Mouse (Mus musculus): ENCODE measurements around the gene Usp51. TPM values are rescaled to one million over a fixed set of nuclear protein-coding genes. Genes with fewer than 3 reads are reported as not detected.
"Not testable (repeated sequence)": the region's sequence is repeated elsewhere in the genome, so short reads cannot be mapped to it uniquely, and the experiment has no call there.

The Usp51 gene
- polyA plus RNA-seq (2015; fragmentation: Nextera tagmentation; extraction: Ambion mirVana), result 2.4 and 3.3 TPM in 2 replicates

DNA sequence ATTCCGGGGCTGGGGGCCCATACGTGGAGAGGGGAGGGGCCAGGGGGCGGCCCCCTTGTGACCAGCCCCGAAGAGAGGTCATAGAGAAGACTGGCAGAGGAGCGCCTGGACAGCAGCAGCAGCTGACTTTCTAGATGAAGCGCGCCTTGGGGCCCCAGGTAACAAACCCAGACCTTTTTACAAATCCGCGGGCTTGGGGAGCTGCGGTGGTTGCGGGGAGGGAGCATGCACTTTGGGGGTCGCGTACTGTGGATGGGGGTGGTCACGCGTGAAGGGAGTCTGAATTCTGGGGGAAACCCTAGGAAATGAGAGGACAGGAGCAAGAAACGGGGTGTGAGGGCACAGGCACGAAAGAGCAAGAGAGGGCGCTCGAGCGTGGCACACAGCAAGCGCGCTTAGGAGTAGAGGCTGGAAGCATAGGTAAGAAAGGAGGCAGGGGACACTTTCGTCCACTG is at the start of gene Usp51:
Usp51 (plus strand) TSS at position 83 of the 455 bp plus-strand sequence.
- Histone ChIP-seq H3K4me3 (peak within 1 kb of the TSS; percentile 53), H3K9me3 (no peaks in the 10 kb centered on the region), H3K9ac (peak within 1 kb of the TSS; percentile 60), H3K4me1 (replicated peaks) (no peaks in the 10 kb centered on the region), H3K27me3 (no peaks in the 10 kb centered on the region), H3K27ac (replicated peaks) (peak within 1 kb of the TSS; percentile 90), H3K4me2 (peak within 1 kb of the TSS; percentile 63), H3K36me3 (no peaks in the 10 kb centered on the region)
- peak; percentile 87 for ATAC-seq (ENCODE audit: low FRiP score, low read depth)
- WGBS, result 21% methylated on average over 23 of the region's 23 CpGs

DNA sequence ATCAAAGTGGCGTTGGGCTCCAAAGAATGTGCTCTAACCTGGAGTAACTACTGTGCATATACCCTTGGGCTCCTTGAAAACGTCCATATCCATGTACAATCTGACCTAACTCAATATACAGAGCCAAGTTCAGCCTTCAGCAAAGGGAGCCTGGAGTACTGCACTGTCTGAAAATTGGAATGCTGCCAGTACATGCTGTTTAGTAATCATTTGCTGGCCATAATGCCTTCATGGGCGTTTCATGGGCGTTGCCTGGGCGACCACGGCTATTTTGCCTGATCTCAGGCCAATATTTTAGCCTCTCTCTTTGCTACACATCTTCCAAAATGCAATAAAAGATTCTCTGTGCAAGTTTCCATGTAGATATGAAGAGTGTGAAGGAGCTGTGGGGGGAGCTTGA is 36.7 kb upstream of the Usp51 start:
- no peaks in the 10 kb centered on the region for H3K9me3 ChIP-seq
- WGBS, result 46% methylated on average over 6 of the region's 6 CpGs
- no peak for ATAC-seq (ENCODE audit: low FRiP score, low read depth)
- no peaks in the 10 kb centered on the region for H3K36me3 ChIP-seq
- H3K4me1 ChIP-seq (replicated peaks), result no peaks in the 10 kb centered on the region
- no peak overlapping the region for H3K27ac ChIP-seq (replicated peaks)
- H3K4me3 ChIP-seq, result no peak overlapping the region
- no peak overlapping the region for H3K9ac ChIP-seq
- no peaks in the 10 kb centered on the region for H3K27me3 ChIP-seq
- no peak overlapping the region for H3K4me2 ChIP-seq

DNA sequence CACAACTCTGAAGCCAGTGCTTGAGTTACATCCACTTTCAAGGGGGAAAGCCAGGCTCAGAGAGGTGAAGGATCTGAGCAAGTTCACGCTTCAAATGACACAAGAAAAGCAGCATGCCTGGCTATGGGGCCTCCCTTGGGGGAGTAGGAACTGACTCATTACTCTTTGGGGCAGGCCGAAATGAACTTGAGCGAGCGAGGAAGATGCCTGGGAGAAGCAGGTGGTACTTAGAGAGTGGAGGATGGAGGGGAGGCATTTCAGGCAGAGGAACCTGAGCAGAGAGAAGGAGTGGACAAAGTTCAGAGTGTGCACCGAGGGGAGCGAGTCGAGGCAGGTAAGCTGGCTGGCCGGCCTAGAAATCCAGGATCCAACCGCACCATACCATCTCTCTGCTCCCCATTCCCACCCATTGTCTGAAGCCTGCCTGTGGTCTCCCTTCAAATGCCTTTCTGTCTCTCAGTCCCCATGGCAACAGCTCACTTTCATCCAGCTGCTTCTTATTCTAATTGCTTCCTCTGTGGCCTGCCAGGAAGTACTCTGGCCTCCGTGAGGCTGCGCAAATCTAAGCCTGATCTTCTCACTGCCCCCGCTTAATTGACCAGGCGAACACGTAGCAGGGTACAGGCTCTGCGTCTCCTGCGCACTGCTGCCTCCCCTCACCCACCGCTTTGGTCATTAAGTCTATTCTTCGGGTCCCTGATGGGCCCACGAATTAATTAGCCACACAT is 32.6 kb upstream of the Usp51 start:
- H3K27ac ChIP-seq (replicated peaks), result peak overlapping the region; percentile 75
- not testable (repeated sequence) for H3K36me3 ChIP-seq; H3K9ac ChIP-seq; H3K27me3 ChIP-seq; H3K9me3 ChIP-seq; H3K4me1 ChIP-seq (replicated peaks); H3K4me3 ChIP-seq
- H3K4me2 ChIP-seq, result peak overlapping the region; percentile 39
- WGBS, result 28% methylated on average over 5 of the region's 19 CpGs
- ATAC-seq (ENCODE audit: low FRiP score, low read depth), result peak; percentile 96

DNA sequence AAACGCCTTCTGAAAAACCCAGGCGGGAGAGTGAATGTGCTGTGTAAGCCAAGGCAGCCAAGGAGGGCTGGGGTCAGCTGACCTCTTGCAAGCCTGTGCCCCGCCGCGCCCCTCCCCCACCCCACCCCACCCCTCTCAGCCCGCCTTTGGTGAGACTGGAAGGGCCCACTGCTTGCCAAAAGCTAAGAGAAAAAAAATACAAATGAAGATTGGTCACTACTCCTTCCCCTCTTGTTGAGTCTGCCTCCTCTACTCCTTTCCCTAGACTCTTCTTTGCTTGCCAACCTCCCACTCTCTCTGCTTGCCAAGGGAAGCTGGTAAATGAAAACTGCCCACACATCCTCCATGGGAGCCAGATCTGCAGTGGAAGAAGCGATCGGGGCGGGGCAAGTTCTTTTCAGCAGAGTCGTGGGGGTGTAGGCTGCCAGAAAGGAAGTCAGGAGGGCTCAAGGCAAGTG is 32.0 kb upstream of the Usp51 start:
- H3K4me3 ChIP-seq, result no peak overlapping the region
- H3K27me3 ChIP-seq, result 0 out of 2 replicates have a peak, but pooled peaks cover 2% of the 10 kb centered on the region
- peaks cover 4% of the 10 kb centered on the region; the same call in 1 of the 2 replicates for H3K4me1 ChIP-seq (replicated peaks)
- H3K36me3 ChIP-seq, result no peaks in the 10 kb centered on the region
- 18% methylated on average over 10 of the region's 10 CpGs for WGBS
- peak overlapping the region; percentile 75 for H3K27ac ChIP-seq (replicated peaks)
- ATAC-seq (ENCODE audit: low FRiP score, low read depth), result peak; percentile 85; the same call in 1 of the 2 replicates
- H3K9ac ChIP-seq, result no peak overlapping the region
- H3K9me3 ChIP-seq, result no peaks in the 10 kb centered on the region
- peak overlapping the region; percentile 39 for H3K4me2 ChIP-seq

DNA sequence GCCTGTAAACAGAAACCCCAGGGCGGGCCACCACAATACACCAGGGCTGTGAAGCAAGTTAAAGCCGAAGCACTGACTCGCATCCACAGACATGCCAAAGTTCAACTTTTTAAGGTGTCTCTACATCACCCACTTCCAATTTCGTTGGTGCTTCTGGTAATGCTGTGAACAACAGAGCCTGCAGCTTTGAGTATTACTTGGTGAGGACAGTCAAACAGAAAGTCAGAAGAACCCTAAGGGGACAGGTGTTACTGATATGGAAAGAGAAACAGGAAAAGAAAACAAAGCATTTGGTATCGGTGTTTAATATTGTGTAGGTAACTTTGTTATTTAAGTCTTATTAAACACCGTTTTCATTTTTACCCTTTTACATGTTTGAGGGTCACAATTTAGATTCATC is 29.7 kb upstream of the Usp51 start:
- Histone ChIP-seq H3K4me2 (no peak overlapping the region), H3K9ac (no peak overlapping the region), H3K27ac (replicated peaks) (no peak overlapping the region), H3K4me3 (no peak overlapping the region), H3K4me1 (replicated peaks) (peaks cover 4% of the 10 kb centered on the region; the same call in 1 of the 2 replicates), H3K36me3 (no peaks in the 10 kb centered on the region), H3K9me3 (no peaks in the 10 kb centered on the region), H3K27me3 (0 out of 2 replicates have a peak, but pooled peaks cover 2% of the 10 kb centered on the region)
- no peak for ATAC-seq (ENCODE audit: low FRiP score, low read depth)
- 91% methylated on average over 6 of the region's 6 CpGs for whole genome bisulfite sequencing

DNA sequence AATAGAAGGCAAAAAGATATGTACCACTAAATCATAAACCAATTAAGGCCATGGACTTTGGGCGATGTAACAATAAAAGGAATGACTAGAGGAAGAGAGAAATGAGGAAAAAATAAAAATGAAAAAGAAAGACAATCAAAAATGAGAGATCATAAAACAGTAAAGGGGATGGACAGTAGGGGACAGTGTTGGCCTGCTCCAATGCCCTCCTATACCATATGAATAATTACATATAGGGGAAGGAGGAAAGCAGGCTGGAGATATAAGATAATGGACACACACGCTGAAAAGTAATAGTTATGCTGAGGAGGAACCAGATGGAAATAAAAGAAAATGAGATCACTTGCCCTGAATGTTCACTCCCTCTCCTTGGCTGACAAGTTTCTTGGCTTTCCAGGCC is 21.3 kb upstream of the Usp51 start:
- H3K9me3 ChIP-seq, result no peaks in the 10 kb centered on the region
- no peak overlapping the region for H3K4me2 ChIP-seq
- no peak for ATAC-seq (ENCODE audit: low FRiP score, low read depth)
- H3K27me3 ChIP-seq, result no peaks in the 10 kb centered on the region
- no peaks in the 10 kb centered on the region for H3K36me3 ChIP-seq
- H3K9ac ChIP-seq, result no peak overlapping the region
- 58% methylated on average over 2 of the region's 2 CpGs for WGBS
- H3K27ac ChIP-seq (replicated peaks), result no peak overlapping the region
- H3K4me1 ChIP-seq (replicated peaks), result no peaks in the 10 kb centered on the region
- no peak overlapping the region for H3K4me3 ChIP-seq

DNA sequence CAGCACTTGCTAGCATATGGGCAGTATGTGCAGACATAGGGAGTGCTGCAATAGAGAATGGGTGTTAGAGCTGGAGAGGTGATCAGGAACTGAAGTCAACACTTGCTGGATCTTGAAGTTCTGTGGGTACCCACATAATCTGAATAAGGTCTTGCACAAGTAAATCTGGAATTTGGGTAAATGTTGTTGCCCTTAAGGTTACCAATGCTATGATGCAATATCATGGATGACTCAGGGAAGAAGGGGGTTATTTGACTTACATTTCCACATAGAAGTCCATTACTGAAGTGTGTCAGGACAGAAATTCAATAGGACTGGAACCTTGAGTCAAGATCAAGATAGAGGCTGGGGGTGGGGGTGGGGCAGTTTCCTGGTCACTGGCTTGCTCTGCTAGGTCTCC is 16.4 kb upstream of the Usp51 start:
- ATAC-seq (ENCODE audit: low FRiP score, low read depth); H3K4me2 ChIP-seq; H3K4me1 ChIP-seq (replicated peaks); H3K27ac ChIP-seq (replicated peaks); H3K9ac ChIP-seq; H3K36me3 ChIP-seq; H3K9me3 ChIP-seq; H3K4me3 ChIP-seq; H3K27me3 ChIP-seq: not testable (repeated sequence)

DNA sequence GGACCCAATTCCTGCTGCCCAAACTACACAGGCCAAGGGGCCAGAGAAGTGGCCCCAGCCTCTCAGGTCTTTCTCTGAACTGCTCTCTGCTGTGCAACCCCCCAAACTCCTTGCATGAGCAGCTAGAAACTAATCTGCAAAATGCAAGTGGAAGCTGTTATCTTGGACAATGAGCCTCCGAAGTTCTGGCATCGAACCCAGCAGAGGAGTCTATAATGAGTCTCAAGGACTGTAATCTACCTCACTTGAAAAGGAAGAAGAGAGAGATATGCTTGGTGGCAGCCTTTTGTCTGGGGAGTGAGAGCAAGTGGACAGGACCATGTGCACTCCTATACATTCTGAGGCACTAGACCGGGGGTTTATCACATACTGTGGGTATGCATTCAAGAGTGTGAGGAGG is 10.2 kb upstream of the Usp51 start:
- H3K4me2 ChIP-seq; H3K9me3 ChIP-seq; H3K27me3 ChIP-seq; H3K4me1 ChIP-seq (replicated peaks); H3K36me3 ChIP-seq; ATAC-seq (ENCODE audit: low FRiP score, low read depth); H3K9ac ChIP-seq; H3K27ac ChIP-seq (replicated peaks); H3K4me3 ChIP-seq: not testable (repeated sequence)
- no CpG with 5 or more reads among the region's 3 CpGs for WGBS

DNA sequence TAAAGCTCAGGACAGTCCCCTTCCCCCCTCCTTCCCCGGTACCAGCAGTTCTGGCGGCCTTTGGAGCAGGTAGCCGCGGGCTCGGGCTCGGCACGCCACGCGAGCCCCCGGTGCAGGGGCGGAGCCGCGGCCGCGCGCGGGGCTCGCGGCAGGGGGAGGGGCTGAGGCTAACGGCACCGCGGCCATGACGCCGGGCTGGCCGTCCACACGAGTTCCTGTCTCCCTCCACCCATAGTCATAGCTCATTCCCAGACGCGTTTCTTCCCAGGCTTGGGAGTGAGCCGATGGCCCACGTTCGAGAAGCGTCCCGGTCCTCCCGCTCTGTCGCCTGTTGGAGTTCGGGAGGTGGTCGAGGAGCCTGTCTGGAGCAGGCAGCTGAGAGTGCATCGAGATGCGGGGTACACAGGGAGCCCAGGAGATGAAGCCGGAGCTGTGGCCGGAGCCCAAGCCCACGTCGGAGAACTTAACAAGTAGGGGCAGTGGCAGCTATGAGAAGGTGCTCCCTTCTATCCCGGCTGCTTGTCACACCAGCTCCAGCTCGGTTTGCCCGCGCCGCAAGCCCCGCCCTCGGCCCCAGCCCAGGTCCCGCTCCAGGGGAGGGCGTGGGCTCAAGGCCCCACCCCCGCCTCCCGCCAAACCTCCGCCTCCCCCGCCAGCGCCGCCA is 884 bp downstream of the Usp51 start:
- Histone ChIP-seq H3K36me3 (no peaks in the 10 kb centered on the region), H3K4me1 (replicated peaks) (no peaks in the 10 kb centered on the region), H3K27ac (replicated peaks) (peak overlapping the region; percentile 90), H3K27me3 (0 out of 2 replicates have a peak, but pooled peaks cover 3% of the 10 kb centered on the region), H3K4me2 (peak overlapping the region; percentile 63), H3K4me3 (peak overlapping the region; percentile 53), H3K9me3 (no peaks in the 10 kb centered on the region), H3K9ac (peak overlapping the region; percentile 60)
- peak; percentile 92 for ATAC-seq (ENCODE audit: low FRiP score, low read depth)
- WGBS, result 19% methylated on average over 26 of the region's 58 CpGs

DNA sequence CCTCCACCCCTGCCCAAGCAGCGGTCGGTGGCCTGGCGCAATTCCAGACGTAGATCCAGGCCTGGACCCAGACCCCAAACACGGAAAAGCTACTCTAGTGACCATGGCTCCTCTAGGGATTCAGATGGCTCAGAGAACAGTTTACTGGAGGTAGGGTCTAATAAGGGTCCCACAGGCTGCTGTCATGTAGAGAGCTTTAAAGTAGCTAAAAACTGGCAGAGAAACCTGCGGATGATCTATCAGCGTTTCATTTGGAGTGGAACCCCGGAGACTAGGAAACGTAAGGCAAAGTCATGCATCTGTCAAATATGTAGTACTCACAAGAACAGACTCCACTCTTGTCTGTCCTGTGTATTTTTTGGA is 1.4 kb downstream of the Usp51 start:
- WGBS, result 30% methylated on average over 9 of the region's 9 CpGs
- Histone ChIP-seq H3K9me3 (no peaks in the 10 kb centered on the region), H3K27ac (replicated peaks) (peak overlapping the region; percentile 90), H3K36me3 (no peaks in the 10 kb centered on the region), H3K9ac (peak overlapping the region; percentile 60), H3K4me3 (peak overlapping the region; percentile 53), H3K4me1 (replicated peaks) (no peaks in the 10 kb centered on the region), H3K4me2 (peak overlapping the region; percentile 63), H3K27me3 (0 out of 2 replicates have a peak, but pooled peaks cover 4% of the 10 kb centered on the region)
- 0 out of 2 replicates have a peak, but pooled peaks have one; percentile 43 for ATAC-seq (ENCODE audit: low FRiP score, low read depth)

DNA sequence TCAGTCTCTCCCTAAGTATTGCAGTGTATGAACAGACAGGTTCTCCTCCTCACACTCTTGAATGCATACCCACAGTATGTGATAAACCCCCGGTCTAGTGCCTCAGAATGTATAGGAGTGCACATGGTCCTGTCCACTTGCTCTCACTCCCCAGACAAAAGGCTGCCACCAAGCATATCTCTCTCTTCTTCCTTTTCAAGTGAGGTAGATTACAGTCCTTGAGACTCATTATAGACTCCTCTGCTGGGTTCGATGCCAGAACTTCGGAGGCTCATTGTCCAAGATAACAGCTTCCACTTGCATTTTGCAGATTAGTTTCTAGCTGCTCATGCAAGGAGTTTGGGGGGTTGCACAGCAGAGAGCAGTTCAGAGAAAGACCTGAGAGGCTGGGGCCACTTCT is 19.0 kb downstream of the Usp51 start:
- H3K9me3 ChIP-seq; ATAC-seq (ENCODE audit: low FRiP score, low read depth); H3K36me3 ChIP-seq; H3K27ac ChIP-seq (replicated peaks); H3K4me3 ChIP-seq; H3K9ac ChIP-seq; H3K4me1 ChIP-seq (replicated peaks); H3K4me2 ChIP-seq; H3K27me3 ChIP-seq: not testable (repeated sequence)
- no CpG with 5 or more reads among the region's 3 CpGs for WGBS

DNA sequence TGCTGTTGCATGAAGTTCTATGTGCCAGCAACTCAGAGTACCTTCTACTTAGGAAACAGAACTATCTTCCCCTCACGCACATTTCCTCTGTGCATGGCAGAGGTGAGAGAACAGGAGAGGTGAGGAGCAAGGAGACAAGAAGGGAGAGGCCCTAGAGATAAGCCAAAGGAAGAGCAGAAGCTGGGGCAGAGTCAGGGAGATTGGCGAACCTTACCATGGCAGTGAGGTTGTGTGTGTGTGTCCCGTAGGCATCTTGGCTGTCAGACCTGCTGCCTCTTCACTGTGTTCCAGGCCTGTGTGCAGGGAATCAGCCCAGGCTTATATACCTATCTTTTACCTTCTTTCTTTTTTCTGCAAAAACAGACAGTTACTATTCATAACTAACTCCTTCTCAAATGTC is 19.4 kb downstream of the Usp51 start:
- not testable (repeated sequence) for H3K9ac ChIP-seq; H3K4me2 ChIP-seq; H3K9me3 ChIP-seq; H3K27ac ChIP-seq (replicated peaks); H3K4me1 ChIP-seq (replicated peaks); H3K27me3 ChIP-seq; ATAC-seq (ENCODE audit: low FRiP score, low read depth); H3K36me3 ChIP-seq; H3K4me3 ChIP-seq
- 83% methylated on average over 3 of the region's 3 CpGs for WGBS

All from hindbrain, embryonic 15.5 days (tissue).